Mouse (Mus musculus): ENCODE measurements around the gene Slc39a11.

DNA sequence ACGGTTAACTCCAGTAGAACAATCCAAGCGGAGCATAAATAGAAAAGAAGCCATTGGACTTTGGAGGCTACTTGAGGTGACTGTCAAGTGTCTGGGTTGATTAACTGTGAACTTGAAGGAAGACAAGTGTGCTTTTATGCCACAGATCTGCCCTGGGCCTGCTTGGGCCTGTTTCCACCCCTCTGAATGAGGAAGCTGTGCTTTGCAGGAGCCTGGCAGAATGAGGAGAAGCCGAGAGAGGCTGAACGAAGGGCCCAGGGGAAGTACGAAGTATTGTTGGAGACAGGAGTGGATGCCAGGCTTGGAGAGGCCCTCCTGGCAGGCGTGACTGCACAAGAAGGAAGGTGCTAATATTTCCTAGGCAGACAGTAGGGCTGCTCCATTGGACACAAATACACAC, 378.0 kb downstream of the Slc39a11 start:
- TF ChIP-seq CTCF (IDR thresholded peaks at IDR 0.05; ENCODE audit: control insufficient read depth, insufficient read depth, low read length), result no peak
- no peak for TF ChIP-seq POLR2A (IDR thresholded peaks at IDR 0.05; ENCODE audit: borderline replicate concordance, control insufficient read depth, low read depth, low read length)
